Mouse (Mus musculus): ENCODE results near the gene Rab6b. TPM values are rescaled to one million over a fixed set of nuclear protein-coding genes. Genes with fewer than 3 reads are reported as not detected.

Gene Rab6b
- total and polyA plus RNA-seq, 3 experiments, result 0.04 to 0.19 TPM; not detected in 1

GRCm38 (mm10) chr9:103140384-103140783 is 28.8 kb downstream of the Rab6b start:
- H3K4me2 ChIP-seq (ENCODE audit: insufficient read depth, low read depth, poor library complexity, severe bottlenecking), result no peak overlapping the region
- H3K79me2 ChIP-seq (replicated peaks; ENCODE audit: control insufficient read depth, extremely low read depth, insufficient read depth, poor library complexity, severe bottlenecking), result no peaks in the 10 kb centered on the region
- DNase-seq (ENCODE audit: extremely low read depth), result no peak
- H3K9me3 ChIP-seq (replicated peaks; ENCODE audit: low read length), result no peaks in the 10 kb centered on the region
- H3K27ac ChIP-seq (ENCODE audit: insufficient read depth, low read depth), result no peak overlapping the region
- H3K36me3 ChIP-seq (replicated peaks in 1 of 2; ENCODE audit: control insufficient read depth in 1 of 2, insufficient read depth in 1 of 2, low read length in 1 of 2), result no peaks in the 10 kb centered on the region
- dilution Hi-C loops (cut with MboI; ENCODE audit: extremely low pct_ligation_motif_present, extremely low pct_unique_long_range_greater_than_20kb, low sequenced_read_pairs), result no loop called here
- no peak overlapping the region for H3K9ac ChIP-seq (ENCODE audit: insufficient read depth, low read depth)
- no peak overlapping the region for H3K4me3 ChIP-seq (replicated peaks in 1 of 3; ENCODE audit: low read depth in 2 of 3, low read length in 2 of 3, poor library complexity in 1 of 3)
- in situ Hi-C loops (cut with MboI; ENCODE audit: low pct_ligation_motif_present, low pct_unique_long_range_greater_than_20kb, low sequenced_read_pairs), result no loop called here
- no peaks in the 10 kb centered on the region for H3K27me3 ChIP-seq (replicated peaks)
- no peak for TF ChIP-seq JUN (IDR thresholded peaks at IDR 0.05; ENCODE audit: insufficient read depth, low read depth, low read length)
- TF ChIP-seq BHLHE40 (IDR thresholded peaks at IDR 0.05; ENCODE audit: low read depth, low read length), result no peak
- no peak for TF ChIP-seq KAT2A (IDR thresholded peaks at IDR 0.05; ENCODE audit: insufficient replicate concordance, low read length)
- no peak for TF ChIP-seq ZC3H11A (IDR thresholded peaks at IDR 0.05; ENCODE audit: low read depth, low read length)
- H3K4me1 ChIP-seq (ENCODE audit: control insufficient read depth in 1 of 2, insufficient read depth in 2 of 2), result peaks cover 26 to 68% of the 10 kb centered on the region in 2 experiments

- Histone ChIP-seq H3K4me2 (ENCODE audit: insufficient read depth, low read depth, poor library complexity, severe bottlenecking) (no peak overlapping the region), H3K4me1 (ENCODE audit: control insufficient read depth in 1 of 2, insufficient read depth in 2 of 2) (peaks cover 31 to 77% of the 10 kb centered on the region in 2 experiments), H3K27ac (ENCODE audit: insufficient read depth, low read depth) (no peak overlapping the region), H3K79me2 (replicated peaks; ENCODE audit: control insufficient read depth, extremely low read depth, insufficient read depth, poor library complexity, severe bottlenecking) (no peaks in the 10 kb centered on the region), H3K4me3 (replicated peaks in 1 of 3; ENCODE audit: low read depth in 2 of 3, low read length in 2 of 3, poor library complexity in 1 of 3) (no peak overlapping the region), H3K9ac (ENCODE audit: insufficient read depth, low read depth) (no peak overlapping the region), H3K9me3 (replicated peaks; ENCODE audit: low read length) (no peaks in the 10 kb centered on the region), H3K27me3 (replicated peaks) (no peaks in the 10 kb centered on the region), H3K36me3 (replicated peaks in 1 of 2; ENCODE audit: control insufficient read depth in 1 of 2, insufficient read depth in 1 of 2, low read length in 1 of 2) (no peaks in the 10 kb centered on the region)
- dilution Hi-C loops (cut with MboI; ENCODE audit: extremely low pct_ligation_motif_present, extremely low pct_unique_long_range_greater_than_20kb, low sequenced_read_pairs) (no loop called here), in situ Hi-C loops (cut with MboI; ENCODE audit: low pct_ligation_motif_present, low pct_unique_long_range_greater_than_20kb, low sequenced_read_pairs) (no loop called here)
- DNase-seq (ENCODE audit: extremely low read depth), result no peak
- TF ChIP-seq NRF1 (IDR thresholded peaks at IDR 0.05; ENCODE audit: low read depth, low read length) (no peak), RAD21 (IDR thresholded peaks at IDR 0.05; ENCODE audit: low read depth, low read length) (no peak), E2F4 (IDR thresholded peaks at IDR 0.05; ENCODE audit: insufficient replicate concordance, low read depth, low read length) (no peak), USF1 (IDR thresholded peaks at IDR 0.05; ENCODE audit: low read depth, low read length) (no peak), NELFE (IDR thresholded peaks at IDR 0.05; ENCODE audit: low read depth, low read length) (no peak), ZNF384 (IDR thresholded peaks at IDR 0.05; ENCODE audit: low read depth, low read length) (no peak), JUND (conservative IDR thresholded peaks at IDR 0.05; ENCODE audit: low read depth, low read length) (no peak), ELF1 (IDR thresholded peaks at IDR 0.05; ENCODE audit: low read depth, low read length) (no peak), MAX (IDR thresholded peaks at IDR 0.05; ENCODE audit: low read length) (no peak), HCFC1 (IDR thresholded peaks at IDR 0.05; ENCODE audit: low read depth, low read length) (no peak), USF2 (conservative IDR thresholded peaks at IDR 0.05; ENCODE audit: low read depth, low read length) (no peak), CHD2 (IDR thresholded peaks at IDR 0.05; ENCODE audit: low read length) (no peak), ZC3H11A (IDR thresholded peaks at IDR 0.05; ENCODE audit: low read depth, low read length) (no peak), MEF2A (IDR thresholded peaks at IDR 0.05; ENCODE audit: borderline replicate concordance, low read depth, low read length) (no peak), ZKSCAN1 (IDR thresholded peaks at IDR 0.05; ENCODE audit: borderline replicate concordance, low read depth, low read length) (no peak), TCF12 (IDR thresholded peaks at IDR 0.05; ENCODE audit: low read depth, low read length) (no peak), MAFK (IDR thresholded peaks at IDR 0.05; ENCODE audit: insufficient replicate concordance, low read length) (no peak)
These were observed 29.7 kb downstream of the Rab6b start for GRCm38 (mm10) chr9:103141266-103141665.

All from CH12.LX (cell line).